Mouse (Mus musculus) layer of hippocampus, adult 9-11 months (tissue): Measurements from ENCODE around the gene Defb45.

ENCODE experiments used
- DNase-seq: peaks from one replicate; pipeline ENCODE4 v3.0.0; 2022

Gene Defb45

GRCm38 (mm10) chr2:152599299-152599698 is at the start of gene Defb45:
TSS of gene Defb45 (minus strand) at chr2:152599399.
- DNase-seq: no peak

DNA sequence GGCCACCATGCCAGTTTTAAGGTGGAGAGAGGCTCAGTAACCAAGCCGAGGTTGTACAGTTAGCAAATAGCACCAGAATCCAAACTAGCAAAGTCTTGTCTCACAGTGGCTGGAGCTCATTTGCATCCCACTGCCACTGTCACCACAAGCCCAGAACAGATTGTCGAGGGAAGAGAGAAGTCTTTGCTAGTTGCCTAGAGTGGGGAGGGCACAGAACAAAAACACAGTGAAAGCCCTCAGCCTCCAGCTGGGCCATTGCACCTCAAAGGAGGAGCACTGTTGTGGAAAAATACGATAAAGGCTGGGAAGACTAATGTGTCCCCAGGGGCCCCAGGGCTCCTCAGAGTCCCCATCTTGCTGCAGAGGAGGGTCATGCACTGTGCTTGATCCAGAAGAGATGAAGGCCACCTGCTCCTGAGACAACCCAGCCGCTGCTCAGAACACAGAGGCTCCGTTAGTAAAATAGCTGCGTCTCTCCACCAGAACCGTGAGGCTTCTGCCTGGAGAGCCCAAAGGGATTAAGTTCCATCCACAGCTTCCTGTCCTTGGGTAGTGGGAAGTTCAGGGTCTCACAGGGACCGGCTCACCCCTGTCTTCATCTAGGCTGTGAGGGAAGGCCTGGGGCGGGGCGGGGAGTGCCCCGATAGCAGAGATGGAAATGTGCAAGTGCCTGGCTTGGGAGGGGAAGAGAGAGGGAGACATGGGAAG is 40.4 kb upstream of the Defb45 start:
- no peak for DNase-seq

GRCm38 (mm10) chr2:152638865-152639264 is 39.7 kb upstream of the Defb45 start:
- no peak for DNase-seq

GRCm38 (mm10) chr2:152637381-152637780 is 38.2 kb upstream of the Defb45 start:
- DNase-seq: no peak

DNA sequence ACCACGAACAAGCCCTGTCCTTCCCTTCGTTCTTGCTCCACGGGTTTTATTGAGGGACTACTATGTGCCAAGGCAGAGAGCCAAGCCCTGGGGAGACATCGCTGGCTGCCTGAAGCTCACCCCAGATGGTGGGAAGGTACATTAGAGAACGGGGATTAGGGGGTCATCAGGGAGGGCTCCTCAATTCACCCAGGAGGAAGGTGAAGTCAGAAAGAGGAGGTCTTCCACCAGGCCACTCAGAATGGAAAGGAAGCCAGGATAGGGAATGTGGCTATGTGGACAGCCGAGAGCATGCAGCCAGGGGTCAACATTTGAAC is 37.8 kb upstream of the Defb45 start:
- no peak for DNase-seq

- peak; percentile 40 for DNase-seq
Observed at GRCm38 (mm10) chr2:152636246-152637005, 37.2 kb upstream of the Defb45 start.

GRCm38 (mm10) chr2:152634311-152634710 is 35.1 kb upstream of the Defb45 start:
- no peak for DNase-seq

DNA sequence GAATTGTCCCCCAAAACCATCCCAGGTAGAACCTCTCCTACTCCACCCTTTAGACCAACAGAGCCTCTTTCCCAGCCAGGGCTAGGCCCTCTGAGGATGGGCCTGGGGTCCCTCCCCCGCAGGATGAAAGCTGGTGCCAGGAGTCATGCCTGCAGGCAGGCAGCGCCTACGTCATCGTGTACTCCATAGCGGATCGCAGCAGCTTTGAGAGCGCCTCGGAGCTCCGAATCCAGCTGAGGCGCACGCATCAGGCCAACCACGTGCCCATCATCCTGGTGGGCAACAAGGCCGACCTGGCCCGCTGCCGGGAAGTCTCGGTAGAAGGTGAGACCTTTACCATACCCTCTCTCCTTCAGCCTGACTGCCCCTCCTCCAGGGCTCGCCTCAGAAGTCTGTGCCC is 34.1 kb upstream of the Defb45 start:
- DNase-seq: no peak

DNA sequence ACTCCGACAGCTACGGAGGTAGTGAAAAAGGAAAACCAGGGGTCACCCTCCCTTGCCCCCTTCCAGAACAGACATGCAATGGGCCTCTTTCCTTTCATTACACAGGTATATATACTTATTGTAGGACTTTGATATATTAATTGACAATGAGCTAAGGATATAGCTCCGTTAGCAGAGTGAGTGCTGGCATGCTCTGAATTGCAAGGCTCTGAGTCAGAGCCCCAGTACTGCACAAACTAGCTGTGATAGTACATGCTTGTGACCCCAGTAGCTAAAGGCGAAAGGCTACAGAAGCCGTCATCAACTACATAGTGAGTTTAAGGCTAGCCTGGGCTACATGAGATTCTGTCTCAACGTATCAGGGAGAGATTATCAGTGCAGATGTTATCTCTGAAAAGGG is 30.7 kb upstream of the Defb45 start:
- no peak for DNase-seq

GRCm38 (mm10) chr2:152629239-152629638 is 30.0 kb upstream of the Defb45 start:
- DNase-seq: no peak

- no peak for DNase-seq
Observed at GRCm38 (mm10) chr2:152628066-152628465, 28.9 kb upstream of the Defb45 start.

DNA sequence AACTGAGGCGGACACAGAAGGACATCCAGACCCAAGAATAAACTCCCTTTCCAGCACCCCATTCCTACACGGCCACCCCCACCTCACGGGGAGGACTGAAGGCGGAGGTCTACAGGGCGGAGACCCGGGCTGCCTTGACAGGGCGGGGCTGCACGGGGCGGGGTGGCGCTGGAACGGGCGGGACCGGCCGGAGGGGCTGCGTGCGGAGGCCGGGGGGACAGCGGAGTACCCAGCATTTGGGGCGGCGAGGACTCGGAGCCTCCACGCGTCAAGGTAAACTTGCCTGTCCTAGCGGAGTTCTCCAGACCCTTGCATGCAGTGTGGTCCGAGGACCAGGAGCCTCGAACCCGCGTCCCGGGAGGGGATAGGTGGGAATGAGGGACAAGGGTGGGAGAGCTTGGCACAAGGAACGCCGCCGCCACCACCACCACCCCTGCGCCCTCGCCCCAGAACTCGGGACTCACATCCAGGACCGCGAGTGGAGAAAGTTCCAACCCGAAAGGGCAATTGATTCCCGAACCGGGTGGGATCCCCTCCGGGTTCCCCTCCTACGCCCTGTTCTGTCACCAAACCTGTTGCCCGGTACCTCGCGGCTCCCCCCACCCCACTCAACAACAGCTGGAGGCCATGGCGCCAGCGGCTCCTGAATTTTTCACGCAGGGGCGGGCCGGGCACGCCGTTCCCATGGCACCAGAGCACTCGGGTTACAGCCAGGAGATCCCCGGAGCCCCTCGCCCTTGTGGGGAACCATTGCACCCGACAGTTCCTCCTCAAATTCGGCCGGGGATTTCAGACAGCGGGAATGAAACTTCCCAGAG is 27.8 kb upstream of the Defb45 start, which contains the start of gene Rem1:
TSS of gene Rem1 (plus strand) at position 178 of the 818 bp plus-strand sequence.
- no peak for DNase-seq

GRCm38 (mm10) chr2:152625256-152625655 is 26.1 kb upstream of the Defb45 start:
- DNase-seq: no peak

GRCm38 (mm10) chr2:152624566-152624965 is 25.4 kb upstream of the Defb45 start:
- DNase-seq: no peak

DNA sequence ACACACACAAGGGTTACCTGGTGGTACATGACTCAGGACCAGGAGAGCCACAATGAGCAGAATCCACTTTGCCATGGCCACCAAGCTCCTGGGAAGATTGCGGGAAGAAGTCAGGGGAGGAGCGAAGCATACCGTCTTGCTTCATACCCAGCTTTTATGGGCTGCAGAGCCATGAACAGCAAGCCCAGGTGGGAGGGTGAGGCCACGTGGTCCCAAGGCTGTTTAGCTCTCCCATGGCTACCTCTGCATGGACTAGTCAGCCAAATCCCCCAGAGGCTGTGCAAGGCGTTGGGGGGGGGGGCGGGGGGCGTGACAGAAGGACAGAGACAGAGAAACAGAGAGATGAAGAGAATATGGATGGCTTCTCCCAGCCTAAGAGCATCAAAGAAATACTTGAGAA is 23.8 kb upstream of the Defb45 start, which contains the start of gene Defb25:
TSS of gene Defb25 (minus strand) at position 101 of the 400 bp plus-strand sequence.
- DNase-seq: no peak

DNA sequence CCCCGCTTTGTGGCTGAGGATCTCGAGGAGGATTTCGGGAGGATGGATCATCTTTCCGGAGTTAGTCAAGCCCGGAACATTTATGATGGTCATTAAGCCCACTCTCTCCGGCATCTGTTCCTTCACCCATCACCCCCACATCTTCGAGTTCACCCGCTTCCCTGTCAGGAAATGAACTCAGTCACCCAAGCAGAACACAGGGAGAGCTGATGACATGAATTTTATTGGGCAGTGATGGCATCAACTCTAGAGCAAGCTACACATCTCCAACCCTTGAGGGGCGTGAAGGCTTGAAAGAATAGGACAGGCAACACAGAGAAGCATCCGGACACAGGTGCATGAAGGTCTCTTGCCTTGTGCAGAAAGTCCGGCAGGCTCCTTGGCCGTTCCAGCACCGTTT is 23.0 kb upstream of the Defb45 start:
- no peak for DNase-seq

DNA sequence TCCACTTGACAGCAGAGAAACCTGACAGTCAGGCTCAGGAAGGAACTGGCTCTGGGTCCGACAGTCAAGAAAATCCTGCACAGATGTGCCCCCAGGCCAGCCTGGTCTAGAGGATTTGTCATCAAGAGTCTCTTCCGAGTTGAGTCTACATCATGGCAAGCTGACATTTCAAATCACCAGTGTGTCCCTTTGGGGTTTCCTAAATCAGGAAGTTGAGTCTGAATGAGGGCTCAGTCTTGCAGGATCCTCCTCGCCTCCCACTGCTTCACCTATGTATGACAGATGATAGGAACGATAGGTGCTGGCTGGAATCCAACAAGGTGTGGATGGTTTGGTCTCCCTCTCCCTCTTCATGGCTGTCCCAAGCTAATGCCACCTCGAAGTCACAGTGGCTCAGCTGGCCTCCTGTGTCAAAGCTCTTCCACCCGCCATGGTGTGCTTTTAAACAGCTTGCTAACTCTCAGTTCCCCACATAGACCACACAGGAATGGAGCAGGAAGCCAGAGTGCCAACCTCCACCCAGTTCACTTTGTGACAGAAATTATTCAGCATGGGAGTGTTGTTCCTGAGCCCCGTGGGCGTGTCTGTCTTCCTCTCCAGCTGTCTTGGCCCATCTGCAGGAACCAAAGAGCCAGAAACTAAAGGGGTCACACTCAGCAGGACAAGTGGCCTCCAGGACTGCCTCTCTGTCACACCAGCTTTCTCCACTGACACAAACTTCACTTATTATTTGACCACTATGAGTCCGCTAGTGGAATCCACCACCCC is 21.4 kb upstream of the Defb45 start:
- DNase-seq: peak; percentile 44

DNA sequence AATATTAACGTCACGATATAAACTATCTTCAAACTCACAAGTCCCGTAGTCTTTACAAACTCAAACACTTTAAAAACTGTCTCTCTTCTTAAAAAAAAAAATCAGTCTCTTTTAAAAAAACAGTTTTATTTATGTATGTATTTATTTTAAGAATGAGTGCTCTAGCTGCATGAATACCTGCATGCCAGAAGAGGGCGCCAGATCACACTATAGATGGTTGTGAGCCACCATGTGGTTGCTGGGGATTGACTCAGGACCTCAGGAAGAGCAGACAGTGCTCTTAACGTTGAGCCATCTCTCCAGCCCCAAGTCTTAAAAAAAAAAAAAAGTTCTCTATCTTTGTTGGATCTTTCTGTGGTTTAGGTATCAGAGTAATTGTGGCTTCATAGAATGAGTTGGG is 18.2 kb upstream of the Defb45 start:
- no peak for DNase-seq

DNA sequence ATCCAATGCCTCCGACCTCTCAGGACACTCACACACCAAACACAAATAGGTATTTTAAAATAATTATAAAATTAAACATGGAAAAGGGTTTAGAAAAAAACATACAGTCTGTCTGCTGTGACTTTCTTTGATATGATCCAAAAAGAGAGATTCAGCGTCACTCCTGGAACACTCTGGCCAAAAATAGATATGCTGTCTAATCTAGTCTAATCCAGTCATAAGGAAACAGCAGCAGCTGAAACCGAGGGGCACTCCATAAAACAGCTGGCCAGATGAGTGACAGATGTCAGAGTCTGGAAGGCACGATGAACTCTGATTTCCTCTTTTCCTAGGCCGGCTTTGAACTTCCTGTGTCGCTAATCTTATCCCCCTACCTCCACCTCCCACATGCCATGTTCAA is 17.3 kb upstream of the Defb45 start:
- DNase-seq: no peak

DNA sequence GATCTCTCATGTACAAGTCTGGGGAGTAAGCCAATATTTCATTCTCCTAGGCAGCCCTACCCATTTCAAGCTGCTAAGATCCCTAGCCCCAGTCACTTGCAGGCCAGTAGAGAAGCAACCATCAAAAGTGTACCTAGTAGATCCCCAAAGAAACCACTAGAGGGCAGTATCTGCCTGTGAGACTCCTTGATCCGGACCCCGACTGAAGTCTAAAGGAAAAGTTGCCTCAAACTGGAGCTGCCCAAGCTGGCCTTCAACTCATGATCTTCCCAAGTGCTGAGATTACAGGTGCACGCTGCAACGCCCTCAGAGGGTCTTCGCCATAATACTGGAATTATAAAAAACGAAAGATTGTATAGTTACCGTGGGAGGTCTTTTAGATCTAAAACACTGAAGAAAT is 16.4 kb upstream of the Defb45 start:
- peak; percentile 59 for DNase-seq

DNA sequence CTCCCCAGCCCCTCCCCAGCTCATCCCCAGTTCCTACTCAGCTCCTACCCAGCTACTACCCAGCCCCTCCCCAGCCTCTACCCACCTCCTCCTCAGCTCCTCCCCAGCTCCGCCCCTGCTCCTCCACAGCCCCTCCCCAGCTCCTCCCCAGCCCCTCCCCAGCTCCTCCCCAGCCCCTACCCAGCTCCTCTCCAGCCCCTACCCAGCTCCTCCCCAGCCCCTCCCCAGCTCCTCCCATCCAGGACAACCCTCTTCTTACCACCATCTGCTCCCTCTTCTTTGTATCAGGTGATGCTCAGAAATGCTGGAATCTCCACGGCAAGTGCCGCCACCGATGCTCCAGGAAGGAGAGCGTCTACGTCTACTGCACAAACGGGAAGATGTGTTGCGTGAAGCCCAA is 13.0 kb upstream of the Defb45 start:
- no peak for DNase-seq

DNA sequence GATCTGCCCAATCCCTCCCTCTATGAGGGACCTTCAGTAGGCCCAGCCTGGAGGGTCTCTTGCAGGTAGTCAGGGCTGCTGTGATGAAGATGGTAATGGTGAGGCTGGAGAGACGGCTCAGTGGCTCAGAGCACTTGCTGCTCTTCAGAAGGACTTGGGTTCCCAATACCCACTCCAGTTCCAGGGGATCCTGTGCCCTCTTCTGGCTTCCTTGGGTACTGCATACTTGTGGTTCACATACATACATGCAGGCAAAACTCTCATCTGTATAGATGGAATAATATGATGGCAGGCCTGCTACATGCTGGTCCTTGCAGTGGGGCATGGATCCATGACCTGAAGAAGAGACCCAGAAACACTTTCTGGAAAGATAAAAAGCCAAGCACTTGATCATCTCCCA is 9.5 kb upstream of the Defb45 start:
- DNase-seq: no peak

DNA sequence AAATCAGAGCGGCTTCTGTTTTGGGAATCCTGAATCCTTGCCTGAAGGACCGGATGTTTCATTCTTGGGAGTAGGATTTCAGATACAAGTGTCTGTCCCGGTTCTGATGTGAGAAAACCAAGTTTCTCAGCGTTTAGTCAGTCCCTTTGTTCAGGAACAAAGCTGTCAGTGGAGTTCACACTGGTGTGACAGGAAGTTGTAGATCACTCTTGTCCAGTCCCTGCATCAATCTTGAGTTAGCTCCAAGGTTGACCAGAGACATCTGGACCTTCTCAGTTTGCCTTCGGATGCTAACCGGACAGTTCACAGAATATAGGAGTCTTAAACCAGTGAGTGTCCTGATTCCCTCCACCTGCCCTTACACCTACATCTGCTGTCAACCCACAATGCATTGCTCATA is 8.5 kb upstream of the Defb45 start:
- DNase-seq: no peak
